28 mouse cellular contexts compared by ENCODE assay signal in genomic region chr3:98682401-98682800, GRCm38 (mm10). TPM values are rescaled to one million over a fixed set of nuclear protein-coding genes. Genes with fewer than 3 reads are reported as not detected.
DNase-seq lines count a peak whose midpoint lies in the region; ATAC-seq and TF ChIP-seq lines count a peak whose summit lies in the region.
"Had no signal": no experiment of that assay in that cellular context is flagged by ENCODE, and none has a peak within 500 bp of the region (broad histone marks: within the 10 kb centered on the region; RNA-seq: fewer than 3 reads in every experiment).

No protein-coding gene starts in this region.

- H3K4me1 ChIP-seq in kidney, adult 2 months (ENCODE audit: control insufficient read depth, insufficient read depth, low read length) = peaks cover 8% of the 10 kb centered on the region; the same call in 1 of the 2 replicates
- no peaks in the 10 kb centered on the region for H3K4me1 ChIP-seq in kidney, embryonic 15.5 days
- peaks cover 24% of the 10 kb centered on the region for H3K4me1 ChIP-seq in liver, adult 2 months (ENCODE audit: control insufficient read depth, insufficient read depth, low read length)
- no peaks in the 10 kb centered on the region for H3K4me1 ChIP-seq in liver, embryonic 12.5 days
- H3K4me1 ChIP-seq: embryonic facial prominence, embryonic 13.5 days; embryonic facial prominence, embryonic 15.5 days; forebrain, embryonic 10.5 days; forebrain, embryonic 12.5 days had no signal

- no peak for TF ChIP-seq CTCF in kidney, adult 2 months (conservative IDR thresholded peaks at IDR 0.05; ENCODE audit: insufficient read depth, insufficient read length, low read depth, low read length)
- TF ChIP-seq CTCF in liver, adult 2 months (IDR thresholded peaks at IDR 0.05; ENCODE audit: low read depth, low read length) = no peak

- no peak for TF ChIP-seq POLR2A in kidney, adult 2 months (IDR thresholded peaks at IDR 0.05; ENCODE audit: low read depth, low read length)
- TF ChIP-seq POLR2A in liver, adult 2 months (IDR thresholded peaks at IDR 0.05; ENCODE audit: extremely low read depth, insufficient read depth, low read length) = no peak

- no peak overlapping the region for H3K27ac ChIP-seq in kidney, adult 2 months (ENCODE audit: insufficient read depth, low read depth, low read length)
- H3K27ac ChIP-seq in kidney, embryonic 15.5 days = no peak overlapping the region
- H3K27ac ChIP-seq in liver, adult 2 months (replicated peaks; ENCODE audit: insufficient read depth, low read depth, low read length) = peak overlapping the region; percentile 86
- H3K27ac ChIP-seq in liver, embryonic 12.5 days = no peak overlapping the region
- H3K27ac ChIP-seq: embryonic facial prominence, embryonic 13.5 days; embryonic facial prominence, embryonic 15.5 days; forebrain, embryonic 10.5 days; forebrain, embryonic 12.5 days had no signal

- WGBS in kidney, adult 2 months = 37% methylated on average over 1 of the region's 1 CpGs
- WGBS in kidney, embryonic 15.5 days = 68% methylated on average over 1 of the region's 1 CpGs
- 12% methylated on average over 1 of the region's 1 CpGs for WGBS in liver, adult 2 months
- whole genome bisulfite sequencing in liver, embryonic 12.5 days (ENCODE audit: insufficient replicate concordance) = 51% methylated on average over 1 of the region's 1 CpGs

- H3K4me2 ChIP-seq in kidney, embryonic 15.5 days = no peak overlapping the region
- H3K4me2 ChIP-seq in liver, embryonic 12.5 days = no peak overlapping the region
- H3K4me2 ChIP-seq: embryonic facial prominence, embryonic 13.5 days; embryonic facial prominence, embryonic 15.5 days; forebrain, embryonic 12.5 days had no signal

- H3K36me3 ChIP-seq in kidney, adult 2 months (ENCODE audit: control insufficient read depth, insufficient read depth, low read length) = no peaks in the 10 kb centered on the region
- no peaks in the 10 kb centered on the region for H3K36me3 ChIP-seq in kidney, embryonic 15.5 days
- H3K36me3 ChIP-seq in liver, adult 2 months (ENCODE audit: control insufficient read depth, insufficient read depth, low read length) = no peaks in the 10 kb centered on the region
- H3K36me3 ChIP-seq in liver, embryonic 12.5 days = no peaks in the 10 kb centered on the region
- H3K36me3 ChIP-seq: embryonic facial prominence, embryonic 13.5 days; embryonic facial prominence, embryonic 15.5 days; forebrain, embryonic 10.5 days; forebrain, embryonic 12.5 days had no signal

- no peak for ATAC-seq in kidney, embryonic 15.5 days (replicated peaks; ENCODE audit: low FRiP score)
- no peak for ATAC-seq in liver, embryonic 12.5 days
- ATAC-seq: forebrain, embryonic 14.5 days had no signal

- no peak overlapping the region for H3K9ac ChIP-seq in kidney, embryonic 15.5 days
- H3K9ac ChIP-seq in liver, adult 2 months (ENCODE audit: low read depth, low read length) = no peak overlapping the region
- no peak overlapping the region for H3K9ac ChIP-seq in liver, embryonic 12.5 days
- H3K9ac ChIP-seq: embryonic facial prominence, embryonic 13.5 days; embryonic facial prominence, embryonic 15.5 days; forebrain, embryonic 12.5 days had no signal

- H3K9me3 ChIP-seq in kidney, embryonic 15.5 days (replicated peaks) = no peaks in the 10 kb centered on the region
- no peaks in the 10 kb centered on the region for H3K9me3 ChIP-seq in liver, embryonic 12.5 days (replicated peaks)
- H3K9me3 ChIP-seq: embryonic facial prominence, embryonic 13.5 days; embryonic facial prominence, embryonic 15.5 days; forebrain, embryonic 10.5 days; forebrain, embryonic 12.5 days had no signal

- no peaks in the 10 kb centered on the region for H3K79me2 ChIP-seq in liver, adult 2 months (ENCODE audit: control insufficient read depth, insufficient read depth, low read length)

- no peaks in the 10 kb centered on the region for H3K27me3 ChIP-seq in kidney, adult 2 months (replicated peaks; ENCODE audit: control insufficient read depth, insufficient read depth, low read length)
- no peaks in the 10 kb centered on the region for H3K27me3 ChIP-seq in kidney, embryonic 15.5 days
- no peaks in the 10 kb centered on the region for H3K27me3 ChIP-seq in liver, adult 2 months (ENCODE audit: control insufficient read depth, insufficient read depth, low read length)
- no peaks in the 10 kb centered on the region for H3K27me3 ChIP-seq in liver, embryonic 12.5 days (replicated peaks)
- H3K27me3 ChIP-seq: embryonic facial prominence, embryonic 13.5 days; embryonic facial prominence, embryonic 15.5 days; forebrain, embryonic 12.5 days had no signal

- DNase-seq in kidney, adult 2 months = peak; percentile 81
- DNase-seq in kidney, adult 9 months = peak; percentile 79
- no peak for DNase-seq in kidney, postnatal 10 days
- DNase-seq in liver, adult 2 months (ENCODE audit: extremely low read depth, low read depth, low spot score) = peak; percentile 68
- DNase-seq: adrenal gland, adult 2 months; adrenal gland, postnatal 10 days; adrenal gland, postnatal 25 days; cerebellum, adult 11 months; cerebellum, adult 18-20 months; cerebellum, adult 8-10 months; cerebellum, adult 9-11 months; cerebellum, postnatal 14 days; cerebellum, postnatal 36 days; embryo, embryonic 11 days had no signal

- no peak overlapping the region for H3K4me3 ChIP-seq in kidney, adult 2 months (ENCODE audit: insufficient read depth, low read depth, low read length)
- H3K4me3 ChIP-seq in kidney, embryonic 15.5 days (replicated peaks) = no peak overlapping the region
- H3K4me3 ChIP-seq in liver, adult 2 months (ENCODE audit: insufficient read depth, low read depth, low read length) = no peak overlapping the region
- no peak overlapping the region for H3K4me3 ChIP-seq in liver, embryonic 12.5 days
- H3K4me3 ChIP-seq: embryonic facial prominence, embryonic 13.5 days; embryonic facial prominence, embryonic 15.5 days; erythroblast, embryonic 14.5 days; forebrain, embryonic 10.5 days; forebrain, embryonic 12.5 days had no signal

RNA-seq across cellular contexts. Expression of gene Hsd3b2, which starts 41.9 kb away (rescaled TPM):
- polyA plus RNA-seq in kidney, adult 2 months (2012; rRNA removed) = 48.8 and 50.3 TPM in 2 replicates
- polyA plus RNA-seq in kidney, embryonic 15.5 days (2015; fragmentation: Nextera tagmentation; extraction: Ambion mirVana) = 0.04 and 0.12 TPM in 2 replicates
- 23.0 and 23.2 TPM in 2 replicates for total RNA-seq in liver, adult 2 months (2014; rRNA removed)
- polyA plus RNA-seq in liver, adult 2 months (2012; rRNA removed) = 14.4 and 15.5 TPM in 2 replicates
- polyA plus RNA-seq in liver, embryonic 12.5 days (2016; fragmentation: Nextera tagmentation; extraction: Ambion mirVana) = not detected in 2 replicates
- total RNA-seq: common myeloid progenitor, adult 5-6 weeks; MEL had no signal
- polyA plus RNA-seq: adrenal gland, adult 2 months; embryonic facial prominence, embryonic 11.5 days; embryonic facial prominence, embryonic 15.5 days; erythroblast, embryonic 14.5 days; forebrain, embryonic 10.5 days; forebrain, embryonic 12.5 days had no signal

RNA-seq across cellular contexts. Expression of gene Hsd3b5, which starts 52.3 kb away (rescaled TPM):
- 0.19 and 0.26 TPM in 2 replicates for polyA plus RNA-seq in kidney, adult 2 months (2012; rRNA removed)
- not detected in 2 replicates for polyA plus RNA-seq in kidney, embryonic 15.5 days (2015; fragmentation: Nextera tagmentation; extraction: Ambion mirVana)
- 2.6 and 20.0 TPM in 2 replicates for total RNA-seq in liver, adult 2 months (2014; rRNA removed)
- 2.4 and 24.1 TPM in 2 replicates for polyA plus RNA-seq in liver, adult 2 months (2012; rRNA removed)
- polyA plus RNA-seq in liver, embryonic 12.5 days (2016; fragmentation: Nextera tagmentation; extraction: Ambion mirVana) = 0.07 TPM in 1 of 2 replicates, not detected in the other
- total RNA-seq: adrenal gland, adult 2 months; adrenal gland, postnatal 25 days; common myeloid progenitor, adult 5-6 weeks; ES-E14; MEL had no signal
- polyA plus RNA-seq: adrenal gland, adult 2 months; brain, embryonic 14.5 days; C2C12; embryonic facial prominence, embryonic 11.5 days; embryonic facial prominence, embryonic 13.5 days; embryonic facial prominence, embryonic 15.5 days; erythroblast, embryonic 14.5 days; forebrain, embryonic 10.5 days; forebrain, embryonic 12.5 days; forebrain, embryonic 14.5 days had no signal

Comparison
In these comparisons a context has a peak if more than half of its experiments do, and no peak if none do; other contexts are left out.
1. RNA of gene Hsd3b2, which starts 41.9 kb away (polyA plus RNA-seq): 48.8 to 50.3 TPM in kidney, adult 2 months and 14.4 to 15.5 TPM in liver, adult 2 months; 0.04 to 0.12 TPM in kidney, embryonic 15.5 days and not detected in liver, embryonic 12.5 days; every median in the first group is over 10 times any median in the second.